Mouse (Mus musculus) liver (tissue): ENCODE data around the gene Ptprd.
A peak's percentile ranks its signal among the peaks of the same experiment; 100 is the strongest.

ENCODE experiments used
- DNase-seq: peaks from one replicate; pipeline ENCODE4 v3.0.0-alpha.2; 2020; ENCODE audit warnings: mixed read lengths

Ptprd gene

GRCm38 (mm10) chr4:78211529-78212494 lies at the start of gene Ptprd:
Gene Ptprd (minus strand): TSS chr4:78211961.
- peak; percentile 10 for DNase-seq

GRCm38 (mm10) chr4:78235820-78236219 lies 24.1 kb upstream of the Ptprd start:
- no peak for DNase-seq

- DNase-seq = no peak
These were observed 23.6 kb upstream of the Ptprd start for GRCm38 (mm10) chr4:78235316-78235715.

GRCm38 (mm10) chr4:78234681-78235080 lies 22.9 kb upstream of the Ptprd start:
- DNase-seq = no peak

GRCm38 (mm10) chr4:78213949-78214348 lies 2.2 kb upstream of the Ptprd start:
- no peak for DNase-seq

- no peak for DNase-seq
These were observed 1.2 kb upstream of the Ptprd start for GRCm38 (mm10) chr4:78212941-78213340.

- DNase-seq = no peak
These were observed 758 bp downstream of the Ptprd start for GRCm38 (mm10) chr4:78210878-78211528.

GRCm38 (mm10) chr4:78205018-78205417 lies 6.7 kb downstream of the Ptprd start:
- DNase-seq = no peak

GRCm38 (mm10) chr4:78168447-78168846 lies 43.3 kb downstream of the Ptprd start:
- no peak for DNase-seq

GRCm38 (mm10) chr4:78160451-78160850 lies 51.3 kb downstream of the Ptprd start:
- no peak for DNase-seq

- no peak for DNase-seq
These were observed 61.2 kb downstream of the Ptprd start for GRCm38 (mm10) chr4:78150561-78150960.

- DNase-seq = no peak
These were observed 69.0 kb downstream of the Ptprd start for GRCm38 (mm10) chr4:78142767-78143148.

- no peak for DNase-seq
These were observed 69.5 kb downstream of the Ptprd start for GRCm38 (mm10) chr4:78142088-78142766.

GRCm38 (mm10) chr4:78110898-78111297 lies 100.9 kb downstream of the Ptprd start:
- DNase-seq = no peak

GRCm38 (mm10) chr4:78097526-78097925 lies 114.2 kb downstream of the Ptprd start:
- no peak for DNase-seq

GRCm38 (mm10) chr4:78082744-78083143 lies 129.0 kb downstream of the Ptprd start:
- DNase-seq = no peak

- DNase-seq = no peak
These were observed 134.3 kb downstream of the Ptprd start for GRCm38 (mm10) chr4:78077499-78077898.

GRCm38 (mm10) chr4:78077087-78077486 lies 134.7 kb downstream of the Ptprd start:
- no peak for DNase-seq

GRCm38 (mm10) chr4:78038401-78038800 lies 173.4 kb downstream of the Ptprd start:
- no peak for DNase-seq

- no peak for DNase-seq
These were observed 209.7 kb downstream of the Ptprd start for GRCm38 (mm10) chr4:78002065-78002464.

- DNase-seq = no peak
These were observed 219.1 kb downstream of the Ptprd start for GRCm38 (mm10) chr4:77992709-77993108.

- no peak for DNase-seq
These were observed 229.7 kb downstream of the Ptprd start for GRCm38 (mm10) chr4:77982094-77982493.

GRCm38 (mm10) chr4:77961711-77962110 lies 250.1 kb downstream of the Ptprd start:
- DNase-seq = no peak
